Mouse (Mus musculus) left cerebral cortex, adult 8-10 months (tissue): ENCODE measurements around the gene Tcf7l1. TPM values are rescaled to one million over a fixed set of nuclear protein-coding genes. Genes with fewer than 3 reads are reported as not detected.
"Not testable (repeated sequence)": the region's sequence is repeated elsewhere in the genome, so short reads cannot be mapped to it uniquely, and the experiment has no call there.

Experiments
- DNase-seq, 2 experiments: peaks; one replicate each; pipeline ENCODE4 v3.0.0; 2022; ENCODE audit warnings: low spot score in 2 of 2
- total RNA-seq, 4 experiments: library from RNA; stranded (reverse); gene quantifications; 2 replicates each; pipeline ENCODE4 v1.2.4; 2022

Gene Tcf7l1
- total RNA-seq: 1 to 10 TPM; 3.1 to 4.6 (median 4.1) TPM

DNA sequence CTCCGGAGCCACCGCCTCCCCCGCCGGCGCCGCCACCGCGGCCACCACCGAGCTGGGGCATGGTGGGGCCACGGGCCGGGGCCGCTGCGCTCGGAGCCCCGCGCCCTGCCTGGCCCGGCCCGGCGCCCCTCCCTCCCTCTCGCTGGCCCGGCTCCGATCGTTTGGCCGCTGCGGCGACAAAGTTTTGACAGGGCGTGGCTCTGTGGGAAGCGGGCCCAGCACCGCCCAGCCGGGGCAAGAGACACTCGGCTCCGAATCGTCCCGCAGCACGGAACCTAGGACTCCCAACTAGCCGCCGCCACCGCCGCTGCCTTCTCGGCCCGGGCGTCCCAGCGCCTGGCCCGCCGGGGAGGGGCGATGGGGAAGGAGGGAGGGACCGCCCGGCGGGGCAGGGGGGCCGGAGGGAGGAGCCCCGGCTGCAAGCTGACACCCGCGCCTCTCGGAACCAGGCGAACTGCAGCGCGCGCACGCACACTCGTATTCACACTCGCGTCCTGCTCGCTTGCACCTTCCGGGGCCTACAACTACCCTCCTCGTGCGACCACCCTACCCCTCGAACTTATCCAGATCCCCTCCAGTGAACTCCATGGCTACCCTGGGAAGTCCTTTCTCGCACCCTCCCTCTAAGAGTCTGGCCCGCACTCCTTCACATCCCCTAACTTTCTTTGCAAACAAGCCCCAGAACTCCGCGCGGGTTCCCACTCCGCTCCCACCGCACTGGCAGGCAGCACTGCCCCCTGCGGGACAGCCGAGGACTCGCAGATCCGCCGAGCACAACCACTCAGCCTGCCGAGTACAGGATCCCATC is at the start of gene Tcf7l1:
TSS of gene Tcf7l1 (minus strand) at position 363 of the 808 bp plus-strand sequence.
- DNase-seq: peak; percentile 48 to 80

DNA sequence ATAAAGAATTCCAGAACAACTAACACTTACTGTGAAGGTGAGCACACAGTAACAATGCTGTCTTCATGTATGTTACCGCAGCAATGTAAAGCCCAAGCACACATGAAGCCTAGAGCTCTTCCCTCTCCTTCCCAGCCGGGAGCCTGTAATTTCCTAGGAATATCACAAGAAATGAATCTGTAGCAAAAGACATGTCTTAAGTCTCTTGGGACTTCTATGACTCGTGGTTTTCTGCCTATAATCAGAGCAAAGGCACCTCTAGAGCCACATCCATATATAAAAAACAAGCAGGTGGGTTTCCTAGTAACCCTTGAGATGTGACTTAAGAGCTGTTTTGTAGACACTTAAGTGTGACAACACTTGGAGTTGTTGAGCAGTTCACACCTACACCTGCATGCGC is 48.7 kb upstream of the Tcf7l1 start:
- DNase-seq: no peak

DNA sequence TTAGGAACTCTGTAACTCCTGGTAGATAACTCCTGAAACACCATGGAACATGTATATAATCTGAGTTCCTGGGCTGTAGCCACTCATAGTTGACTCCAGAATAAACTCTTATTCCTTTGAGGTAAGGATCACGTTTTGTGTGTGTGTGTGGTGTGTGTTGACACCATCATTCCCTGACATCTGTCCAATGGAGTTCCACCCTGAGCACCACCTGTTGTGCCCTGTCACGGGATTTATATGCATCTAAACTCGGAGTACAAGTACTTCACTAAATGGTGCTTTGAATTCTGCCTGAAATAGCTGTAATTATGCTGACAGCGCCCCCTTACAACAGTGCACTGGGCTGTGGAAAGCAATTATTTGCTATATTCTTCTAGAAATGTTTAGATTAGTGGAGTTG is 45.5 kb upstream of the Tcf7l1 start:
- no peak for DNase-seq

DNA sequence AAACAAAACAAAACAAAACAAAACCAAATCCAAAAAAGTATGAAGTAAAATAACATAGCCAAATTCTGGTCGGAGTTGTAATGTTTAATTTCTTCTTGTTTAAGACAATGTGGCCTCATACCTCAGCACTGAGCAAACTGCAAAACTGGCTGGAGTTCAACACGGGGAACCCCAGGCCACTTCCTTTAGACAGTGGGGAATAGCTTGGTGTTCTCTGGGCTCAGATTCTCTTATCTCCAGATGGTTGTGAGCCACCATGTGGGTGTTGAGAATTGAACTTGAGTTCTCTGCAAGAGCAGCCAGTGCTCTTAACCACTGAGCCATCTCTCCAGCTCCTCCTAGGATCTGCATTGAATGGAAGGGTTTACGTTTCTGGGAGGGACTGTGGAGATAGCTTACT is 42.8 kb upstream of the Tcf7l1 start:
- DNase-seq: no peak

DNA sequence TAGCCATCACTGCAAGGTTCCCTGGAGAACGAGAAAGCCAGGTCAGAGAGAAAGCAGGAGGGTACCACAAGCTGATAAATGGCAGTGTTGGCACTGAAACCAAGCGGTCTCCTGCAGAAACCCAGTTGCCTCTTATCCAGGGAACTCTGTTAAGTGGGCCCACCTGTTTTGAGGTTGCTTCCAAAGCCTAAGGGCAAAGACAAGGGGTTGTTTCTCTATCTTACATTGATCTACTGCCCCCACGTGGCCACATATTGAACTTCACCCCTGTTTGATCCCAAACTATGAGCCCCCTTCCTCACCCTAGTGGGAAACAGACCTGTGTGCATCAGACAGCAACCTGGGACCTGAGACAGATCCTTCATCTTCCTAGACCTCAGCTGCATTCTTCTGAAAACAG is 42.2 kb upstream of the Tcf7l1 start:
- DNase-seq: peak; percentile 29 to 54

DNA sequence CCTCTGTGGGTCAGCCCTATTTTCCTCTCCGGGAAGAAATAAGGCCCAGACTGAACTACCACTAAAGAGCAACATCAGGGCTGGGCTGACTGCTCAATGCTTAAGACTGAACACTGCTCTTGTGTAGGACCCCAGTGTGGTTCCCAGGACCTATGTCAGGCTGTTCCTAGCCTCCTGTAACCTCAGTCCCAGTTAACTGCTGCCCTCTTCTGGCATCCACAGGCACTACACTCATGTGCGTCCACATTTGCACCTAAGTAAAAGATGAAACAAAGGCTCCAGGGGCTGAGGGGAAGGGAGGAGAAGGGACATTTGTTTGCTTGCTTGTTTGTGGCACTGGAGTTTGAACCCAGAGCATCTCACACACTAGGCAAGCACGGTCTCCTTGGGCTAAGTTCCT is 39.8 kb upstream of the Tcf7l1 start:
- DNase-seq: no peak

DNA sequence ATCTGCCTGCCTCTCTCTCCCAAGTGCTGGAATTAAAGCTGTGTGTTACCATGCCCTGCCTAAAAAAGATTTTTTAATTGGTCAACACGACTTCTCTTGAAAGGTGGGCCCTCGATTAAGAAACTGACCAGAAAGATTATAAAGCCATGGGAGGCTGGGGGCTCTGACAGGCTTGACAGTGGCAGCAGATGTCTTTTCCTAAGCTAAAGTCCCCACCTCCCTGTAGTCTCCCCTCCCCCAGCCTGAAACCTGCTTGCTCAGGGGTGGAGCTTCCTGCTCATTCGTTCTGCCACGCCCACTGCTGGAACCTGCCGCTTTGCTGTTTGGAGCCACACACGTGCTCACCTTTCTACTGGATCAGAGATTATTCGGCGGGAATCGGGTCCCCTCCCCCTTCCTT is 39.0 kb upstream of the Tcf7l1 start:
- not testable (repeated sequence) for DNase-seq

DNA sequence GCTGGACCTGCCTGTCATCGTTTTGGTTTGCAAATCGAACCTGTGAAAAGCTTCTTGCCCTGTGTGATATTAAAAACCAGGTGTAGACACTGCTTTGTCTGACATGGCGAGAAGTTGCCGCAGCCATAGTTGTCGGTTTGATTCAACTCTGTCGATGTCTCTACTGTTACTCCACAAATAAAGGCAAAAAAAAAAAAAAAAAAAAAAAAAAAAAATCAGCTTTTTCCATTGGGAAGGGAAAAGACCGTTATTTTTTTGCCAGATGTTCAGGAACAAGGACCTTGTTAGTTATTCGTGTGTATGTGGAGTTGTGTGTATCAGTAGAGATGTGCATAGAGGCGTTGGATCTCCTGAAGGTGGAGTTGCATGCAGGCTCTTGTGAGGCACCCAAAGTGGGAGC is 36.7 kb upstream of the Tcf7l1 start:
- DNase-seq: no peak

DNA sequence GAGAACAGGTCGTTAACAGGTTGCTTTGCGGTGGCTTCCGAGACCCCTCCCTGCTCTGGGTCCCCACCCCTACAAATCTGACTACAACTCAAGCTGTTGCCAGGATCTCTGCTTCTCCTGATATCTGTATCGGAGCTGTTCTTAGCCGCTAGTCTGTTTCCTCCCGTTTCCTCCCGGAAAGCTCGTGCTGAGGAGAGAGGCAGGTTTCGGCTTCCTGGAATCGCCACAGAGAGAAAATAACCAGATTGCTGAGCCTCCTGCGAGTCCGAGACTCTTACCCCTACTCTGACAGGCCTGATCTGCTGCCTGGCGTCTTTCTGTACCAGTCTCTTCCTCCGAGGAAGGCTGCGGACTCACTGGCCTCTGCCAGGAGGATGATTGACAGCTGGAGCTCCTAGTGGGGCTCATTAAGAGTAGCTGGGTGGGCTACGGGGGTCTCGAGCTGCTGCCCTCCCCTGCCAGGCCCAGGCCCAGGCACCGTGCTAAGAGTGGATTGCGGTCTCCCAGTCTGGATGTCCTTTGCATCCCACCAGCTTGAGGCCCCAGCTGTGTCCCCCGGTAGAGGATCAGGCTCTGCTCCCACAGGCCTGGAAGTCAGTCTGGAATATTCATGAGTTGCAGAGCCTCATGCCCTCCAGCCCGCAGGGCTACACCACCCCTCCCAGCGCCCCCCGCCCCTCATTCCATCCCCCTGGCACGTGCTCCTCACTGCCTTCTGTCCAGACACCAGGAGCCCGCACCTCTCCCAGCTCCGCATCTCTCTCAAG is 36.1 kb upstream of the Tcf7l1 start:
- DNase-seq: no peak

DNA sequence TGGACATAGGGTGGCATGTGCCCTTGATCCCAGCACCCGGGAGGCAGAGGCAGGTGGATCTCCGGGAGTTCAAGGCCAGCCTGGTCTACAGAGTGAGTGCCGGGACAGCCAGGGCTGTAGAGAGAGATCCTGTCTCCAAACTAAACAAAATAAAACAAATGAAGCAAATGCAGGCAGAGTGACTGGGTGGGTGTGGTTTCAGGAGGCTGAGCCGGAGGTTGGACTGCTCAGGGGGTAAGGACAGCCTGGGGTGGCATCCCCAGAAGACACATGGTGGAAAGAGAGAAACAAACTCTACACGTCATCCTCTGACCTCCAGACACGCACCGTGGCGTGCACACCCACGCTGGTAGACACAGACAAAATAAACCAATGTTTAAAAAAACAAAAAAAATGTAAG is 24.4 kb upstream of the Tcf7l1 start:
- no peak for DNase-seq

DNA sequence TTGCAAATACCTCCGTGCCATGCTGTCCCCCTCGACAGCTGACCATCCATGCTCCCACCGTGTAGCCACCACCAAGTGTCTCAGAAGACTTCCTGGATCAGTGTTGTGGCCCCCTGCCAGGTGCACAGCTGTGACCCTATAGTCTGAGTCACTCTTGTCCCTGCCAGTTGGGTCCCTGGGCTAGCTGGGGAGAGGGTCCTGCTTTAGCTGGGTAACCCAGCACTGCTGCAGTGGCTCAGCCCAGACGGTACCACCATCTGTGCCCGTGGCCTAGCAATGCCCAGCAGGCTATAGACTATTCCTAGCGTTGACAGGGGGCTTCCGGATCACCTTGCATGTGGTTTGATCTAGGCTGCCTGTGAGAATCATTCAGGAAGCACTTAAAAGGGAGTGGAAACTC is 21.2 kb upstream of the Tcf7l1 start:
- DNase-seq: no peak

DNA sequence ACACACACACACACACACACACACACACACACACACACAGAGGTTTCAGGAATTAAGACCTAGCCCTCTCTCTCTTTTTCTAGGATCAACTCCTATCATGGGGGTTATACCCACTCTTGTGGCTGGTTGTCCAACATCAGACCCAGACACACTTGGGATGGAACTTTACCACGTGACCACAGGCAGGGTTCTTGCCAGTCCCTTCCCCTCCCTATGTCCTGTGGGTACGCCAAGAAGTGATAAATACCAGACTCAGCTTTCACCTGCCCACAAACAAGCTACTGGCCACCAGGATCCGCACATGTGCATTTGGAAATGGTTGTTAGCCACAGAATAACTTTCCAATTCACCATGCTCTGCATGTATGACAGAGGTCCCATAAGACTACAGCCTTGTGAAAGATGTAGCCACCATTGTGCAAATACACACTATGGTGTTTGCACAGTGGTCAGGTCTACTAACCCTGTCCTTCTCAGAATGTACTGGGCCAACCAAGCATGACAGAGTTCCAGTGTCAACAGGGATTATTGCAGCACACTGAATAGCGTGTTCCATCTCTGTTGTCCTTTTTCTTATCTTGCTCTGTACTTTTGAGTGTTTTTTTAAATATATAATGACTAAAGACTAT is 20.6 kb upstream of the Tcf7l1 start:
- no peak for DNase-seq

DNA sequence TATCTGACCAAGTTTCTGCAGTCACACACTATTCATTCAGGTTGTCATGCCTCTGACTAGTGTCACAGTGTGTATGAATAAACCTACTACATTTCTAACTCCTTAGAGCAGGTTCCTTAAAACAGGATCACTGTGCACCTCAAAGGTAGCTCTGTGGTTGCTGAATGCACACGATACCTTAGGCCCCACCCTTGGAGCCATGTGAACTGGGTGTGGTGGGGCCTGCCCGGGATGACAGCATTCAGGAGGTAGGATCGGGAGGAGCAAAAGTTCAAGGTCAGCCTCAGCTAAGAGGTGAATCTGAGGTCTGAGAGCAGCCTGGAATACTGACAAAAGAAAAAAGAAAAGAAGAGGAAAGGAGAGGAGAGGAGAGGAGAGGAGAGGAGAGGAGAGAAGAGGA is 19.3 kb upstream of the Tcf7l1 start:
- no peak for DNase-seq

DNA sequence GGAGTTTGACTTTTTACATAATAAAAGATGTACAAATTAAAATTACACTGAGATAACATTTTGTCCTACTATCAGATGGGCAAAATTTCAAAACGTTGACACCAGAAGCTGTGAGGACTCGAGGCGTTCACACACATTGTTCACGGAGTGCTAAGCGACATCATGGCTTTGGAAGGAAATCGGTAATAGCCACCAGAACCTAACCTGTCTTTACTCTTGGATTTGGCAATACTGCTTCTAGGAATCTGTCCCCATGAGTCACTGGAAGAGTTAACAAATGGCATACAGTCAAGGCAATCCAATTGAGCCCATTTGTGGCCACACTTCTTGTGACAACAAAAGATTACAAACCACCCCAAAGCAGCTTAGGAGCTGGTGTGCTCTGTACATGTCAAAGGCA is 14.6 kb upstream of the Tcf7l1 start:
- DNase-seq: no peak

DNA sequence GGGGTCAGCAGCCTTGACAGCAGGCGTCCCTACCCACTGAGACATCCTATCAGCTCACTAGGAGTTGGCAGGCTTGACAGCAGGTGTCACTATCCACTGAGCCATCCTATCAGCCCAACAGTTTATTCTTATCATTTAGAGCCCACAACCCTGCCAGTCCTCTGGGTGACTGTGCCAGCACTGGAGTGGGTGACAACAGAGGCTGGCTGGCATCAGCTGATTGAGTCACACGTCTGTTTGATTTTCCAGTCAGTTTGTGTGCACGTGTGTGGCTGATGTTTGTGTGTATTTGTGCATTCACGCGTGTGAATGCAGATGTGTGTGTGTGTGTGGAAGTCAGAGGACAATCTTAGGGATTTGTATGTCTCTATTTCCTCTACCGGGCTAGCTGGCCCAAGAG is 13.1 kb upstream of the Tcf7l1 start:
- DNase-seq: no peak

DNA sequence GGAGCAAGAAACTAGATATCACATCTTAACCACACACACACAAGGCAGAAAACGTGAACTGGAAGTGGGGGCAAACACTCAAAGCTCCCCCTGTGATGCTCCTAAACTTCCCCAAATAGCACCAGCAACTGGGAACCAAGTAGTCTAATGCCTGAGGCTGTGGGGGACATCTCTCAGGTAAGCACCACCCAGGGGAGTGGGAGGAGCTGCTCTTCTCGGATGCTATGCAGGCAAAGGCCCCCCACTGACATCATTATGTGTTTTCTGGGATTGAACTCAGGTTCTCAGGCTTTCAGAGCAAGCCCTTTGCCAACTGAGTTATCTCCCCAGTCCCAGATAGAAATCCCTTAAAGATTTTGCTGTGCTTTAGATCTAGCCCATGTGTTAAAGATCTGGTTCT is 11.6 kb upstream of the Tcf7l1 start:
- DNase-seq: no peak

DNA sequence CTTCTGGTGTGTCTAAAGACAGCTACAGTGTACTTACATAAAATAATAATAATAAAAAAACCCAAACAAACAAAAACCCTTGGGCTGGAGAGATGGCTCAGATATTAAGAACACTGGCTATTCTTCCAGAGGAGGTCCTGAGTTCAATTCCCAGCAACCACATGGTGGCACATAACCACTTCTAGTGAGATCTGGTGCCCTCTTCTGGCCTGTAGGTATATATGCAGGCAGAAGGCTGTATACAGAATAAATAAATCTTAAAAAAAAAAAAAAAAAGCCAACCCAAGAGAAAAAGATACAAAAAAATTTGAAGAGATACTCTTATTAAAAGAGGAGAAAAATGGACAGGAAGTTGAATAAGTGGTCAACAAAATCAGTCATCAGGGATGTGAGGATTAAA is 8.7 kb upstream of the Tcf7l1 start:
- DNase-seq: no peak

DNA sequence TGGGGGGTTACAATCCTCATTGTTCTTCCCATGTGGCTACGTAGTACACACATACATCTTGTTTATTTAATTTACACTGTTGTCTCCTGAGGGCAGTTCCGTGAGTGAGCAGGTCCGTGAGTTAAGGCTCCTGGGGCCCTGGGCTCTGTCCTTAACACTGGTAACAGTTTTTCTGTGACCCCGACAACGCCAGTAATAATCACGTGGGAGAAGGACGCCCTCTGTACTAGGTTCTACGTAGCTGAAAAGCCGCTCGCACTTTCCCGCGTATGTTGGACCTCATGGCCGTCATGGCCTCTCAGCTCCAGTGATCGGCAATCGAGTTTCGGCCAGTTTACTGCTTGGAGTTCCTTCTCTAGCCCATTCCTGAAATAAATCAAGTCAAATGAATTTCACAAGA is 6.4 kb upstream of the Tcf7l1 start:
- no peak for DNase-seq

DNA sequence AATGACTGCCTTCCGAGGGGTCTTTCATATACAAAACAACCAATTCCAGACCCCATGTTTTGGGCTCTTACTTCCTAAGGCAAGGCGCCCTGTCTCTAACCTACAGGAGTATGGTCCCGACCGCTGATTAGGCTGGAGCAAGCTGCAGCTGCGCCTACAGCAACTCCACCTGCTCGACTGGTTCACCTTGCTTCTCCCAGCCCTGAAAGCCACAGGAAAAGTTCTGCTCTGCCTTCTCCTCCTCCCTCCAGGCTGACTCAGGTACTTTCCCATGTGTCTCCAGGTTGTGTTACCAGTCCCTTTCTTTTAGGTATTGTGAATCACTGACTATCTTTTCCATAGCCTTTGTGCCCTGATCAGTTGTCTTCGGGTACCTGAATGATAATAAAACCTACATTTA is 5.8 kb upstream of the Tcf7l1 start:
- DNase-seq: no peak

DNA sequence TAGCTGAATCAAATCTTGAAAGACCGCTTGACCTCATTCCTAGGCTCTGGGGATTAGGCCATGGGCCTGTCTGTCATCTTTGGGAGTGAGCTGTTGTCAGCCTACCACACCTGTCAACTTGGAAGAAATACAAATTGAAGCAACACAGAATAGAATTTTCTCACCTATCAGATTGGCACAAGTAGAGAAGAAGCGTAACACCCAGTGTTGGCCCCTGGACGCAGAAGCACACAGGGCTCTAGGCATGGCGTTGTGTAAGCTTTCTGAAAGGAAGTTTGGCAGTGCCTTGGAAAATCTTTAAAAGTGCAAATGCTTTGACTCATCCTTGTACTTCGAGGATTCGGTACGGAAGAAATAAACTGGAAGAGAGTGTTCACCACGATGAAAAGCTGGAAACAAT is 3.6 kb upstream of the Tcf7l1 start:
- DNase-seq: no peak

DNA sequence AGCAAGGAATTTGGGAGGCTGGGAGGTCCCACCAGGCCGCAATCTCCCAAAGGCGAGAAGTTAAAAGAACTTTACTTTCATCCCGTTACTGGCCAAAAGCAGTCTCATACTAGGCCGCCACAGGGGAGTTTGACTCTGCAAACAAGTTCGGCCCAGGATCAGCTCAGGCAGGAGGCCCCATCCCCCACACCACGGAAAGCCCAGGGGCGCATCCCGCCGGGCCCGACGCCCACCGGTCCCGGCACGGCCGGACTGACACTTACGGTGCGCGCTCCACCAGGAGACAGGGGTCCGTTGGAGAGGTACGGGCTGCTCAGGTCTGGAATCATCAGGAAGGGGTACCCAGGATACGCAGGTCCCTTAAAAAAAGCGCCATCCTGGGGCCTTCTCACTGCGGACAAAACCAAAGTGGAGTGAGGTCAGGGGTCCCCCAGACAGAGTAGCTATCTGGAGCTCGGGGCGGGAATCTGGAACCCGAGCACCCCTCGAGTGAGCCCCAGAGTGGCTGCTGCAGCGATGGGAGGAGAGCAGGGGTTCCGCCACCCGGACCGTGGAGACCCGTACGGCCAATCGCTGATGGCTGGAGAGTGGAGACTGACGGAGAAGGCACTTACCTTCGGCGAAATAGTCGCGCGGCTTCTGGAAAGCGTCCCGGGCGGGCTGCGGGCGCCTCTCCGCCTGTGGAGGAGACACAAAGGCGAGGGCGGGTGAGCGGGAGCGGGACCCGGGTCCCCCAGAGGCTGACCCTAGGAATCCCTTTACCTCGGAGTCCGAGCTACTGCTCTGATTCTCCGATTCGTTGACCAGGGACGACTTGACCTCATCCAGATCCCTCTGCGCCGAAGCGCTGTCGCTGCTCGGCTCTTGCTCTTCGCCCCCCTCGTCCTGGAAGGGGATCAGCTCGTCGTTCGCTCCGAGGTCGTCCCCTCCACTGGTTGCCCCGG is 834 bp downstream of the Tcf7l1 start:
- DNase-seq: no peak
